Mouse (Mus musculus) mesoderm, embryonic 11.5 days (tissue): Measurements from ENCODE around the gene Zfand4.
"Not testable (repeated sequence)": the region's sequence is repeated elsewhere in the genome, so short reads cannot be mapped to it uniquely, and the experiment has no call there.

Source experiments
- DNase-seq: peaks from one replicate; pipeline ENCODE4 v3.0.0-alpha.2; 2012; ENCODE audit warnings: low read depth, low spot score

Zfand4 gene

GRCm38 (mm10) chr6:116319259-116319658 lies 55.2 kb downstream of the Zfand4 start:
- DNase-seq: no peak

GRCm38 (mm10) chr6:116326641-116327040 lies 62.6 kb downstream of the Zfand4 start:
- DNase-seq: no peak

- no peak for DNase-seq
These were observed 67.4 kb downstream of the Zfand4 start for GRCm38 (mm10) chr6:116331396-116331795.

GRCm38 (mm10) chr6:116337466-116337834 lies 73.4 kb downstream of the Zfand4 start:
- no peak for DNase-seq

- peak; percentile 97 for DNase-seq
These were observed 73.9 kb downstream of the Zfand4 start, which contains the start of gene March8 for GRCm38 (mm10) chr6:116337835-116338501. Gene March8 (plus strand): TSS chr6:116338024.

- no peak for DNase-seq
These were observed 74.5 kb downstream of the Zfand4 start for GRCm38 (mm10) chr6:116338520-116338919.

GRCm38 (mm10) chr6:116339088-116339487 lies 75.1 kb downstream of the Zfand4 start:
- no peak for DNase-seq

GRCm38 (mm10) chr6:116340521-116340920 lies 76.5 kb downstream of the Zfand4 start:
- DNase-seq: no peak

GRCm38 (mm10) chr6:116347953-116348352 lies 83.9 kb downstream of the Zfand4 start:
- DNase-seq: no peak

GRCm38 (mm10) chr6:116349997-116350396 lies 86.0 kb downstream of the Zfand4 start:
- no peak for DNase-seq

- DNase-seq: no peak
These were observed 86.6 kb downstream of the Zfand4 start for GRCm38 (mm10) chr6:116350643-116351042.

- no peak for DNase-seq
These were observed 87.5 kb downstream of the Zfand4 start for GRCm38 (mm10) chr6:116351534-116351933.

- DNase-seq: no peak
These were observed 89.4 kb downstream of the Zfand4 start for GRCm38 (mm10) chr6:116353428-116353827.

- DNase-seq: not testable (repeated sequence)
These were observed 92.4 kb downstream of the Zfand4 start for GRCm38 (mm10) chr6:116356311-116356947.

- DNase-seq: no peak
These were observed 92.9 kb downstream of the Zfand4 start for GRCm38 (mm10) chr6:116356948-116357325.

- DNase-seq: no peak
These were observed 94.0 kb downstream of the Zfand4 start for GRCm38 (mm10) chr6:116358056-116358455.

- DNase-seq: no peak
These were observed 95.2 kb downstream of the Zfand4 start for GRCm38 (mm10) chr6:116359256-116359655.

- DNase-seq: no peak
These were observed 97.4 kb downstream of the Zfand4 start for GRCm38 (mm10) chr6:116361463-116361862.

- no peak for DNase-seq
These were observed 98.0 kb downstream of the Zfand4 start for GRCm38 (mm10) chr6:116361993-116362392.

- no peak for DNase-seq
These were observed 103.9 kb downstream of the Zfand4 start for GRCm38 (mm10) chr6:116367971-116368370.

- DNase-seq: no peak
These were observed 105.8 kb downstream of the Zfand4 start for GRCm38 (mm10) chr6:116369811-116370210.

GRCm38 (mm10) chr6:116370216-116370976 lies 106.4 kb downstream of the Zfand4 start:
- no peak for DNase-seq

GRCm38 (mm10) chr6:116371500-116371899 lies 107.5 kb downstream of the Zfand4 start:
- DNase-seq: no peak
